Comparison of ENCODE assay signal across 8 mouse cellular contexts in genomic region chr16:28445800-28446333, GRCm38 (mm10).
DNase-seq lines count a peak whose midpoint lies in the region; ATAC-seq lines count a peak whose summit lies in the region.
"Had no signal": no experiment of that assay in that cellular context is flagged by ENCODE, and none has a peak within 500 bp of the region (broad histone marks: within the 10 kb centered on the region; RNA-seq: fewer than 3 reads in every experiment).

No protein-coding gene starts in this region.

- ATAC-seq in megakaryocyte, adult 5-6 weeks (ENCODE audit: poor library complexity, severe bottlenecking) = no peak
- peak; percentile 43 for ATAC-seq in hindbrain, embryonic 11.5 days (ENCODE audit: low FRiP score)
- ATAC-seq in liver, embryonic 16.5 days (ENCODE audit: low read depth) = no peak
- no peak for ATAC-seq in stomach, embryonic 16.5 days (ENCODE audit: insufficient read depth, low FRiP score)

- peak; percentile 54 for DNase-seq in embryonic facial prominence, embryonic 10.5 days (ENCODE audit: low spot score)
- DNase-seq in hindbrain, embryonic 11.5 days (ENCODE audit: low spot score) = peak; percentile 62
- no peak for DNase-seq in spleen, postnatal 10 days (ENCODE audit: low spot score in 2 of 2)

- H3K4me1 ChIP-seq in megakaryocyte, embryonic 14.5 days = peaks cover 15% of the 10 kb centered on the region; the same call in 1 of the 2 replicates
- H3K4me1 ChIP-seq in embryonic facial prominence, embryonic 10.5 days = peaks cover 27% of the 10 kb centered on the region
- H3K4me1 ChIP-seq in hindbrain, embryonic 11.5 days (replicated peaks; ENCODE audit: control insufficient read depth, insufficient read depth, low read length) = no peaks in the 10 kb centered on the region
- H3K4me1 ChIP-seq in liver, embryonic 16.5 days (ENCODE audit: control insufficient read depth, low read depth, low read length) = no peaks in the 10 kb centered on the region; the same call in 1 of the 2 replicates
- H3K4me1 ChIP-seq in stomach, embryonic 16.5 days (ENCODE audit: control insufficient read depth, insufficient read depth, low read length) = no peaks in the 10 kb centered on the region

- peaks cover 7% of the 10 kb centered on the region; the same call in 1 of the 2 replicates for H3K9me3 ChIP-seq in megakaryocyte, embryonic 14.5 days
- no peaks in the 10 kb centered on the region for H3K9me3 ChIP-seq in embryonic facial prominence, embryonic 10.5 days
- H3K9me3 ChIP-seq in hindbrain, embryonic 11.5 days (ENCODE audit: control insufficient read depth, low read length) = no peaks in the 10 kb centered on the region
- no peaks in the 10 kb centered on the region for H3K9me3 ChIP-seq in liver, embryonic 16.5 days (replicated peaks; ENCODE audit: control insufficient read depth, low read length)
- no peaks in the 10 kb centered on the region for H3K9me3 ChIP-seq in stomach, embryonic 16.5 days (replicated peaks; ENCODE audit: control insufficient read depth, low read length)

- peak overlapping the region; percentile 63 for H3K27ac ChIP-seq in embryonic facial prominence, embryonic 10.5 days (replicated peaks)
- H3K27ac ChIP-seq in hindbrain, embryonic 11.5 days (ENCODE audit: low read depth, low read length) = peak overlapping the region; percentile 24; the same call in 1 of the 2 replicates
- H3K27ac ChIP-seq in liver, embryonic 16.5 days (ENCODE audit: low read length) = no peak overlapping the region
- H3K27ac ChIP-seq in stomach, embryonic 16.5 days (ENCODE audit: low read length) = no peak overlapping the region

- peak overlapping the region; percentile 98 for H3K4me2 ChIP-seq in hindbrain, embryonic 11.5 days (replicated peaks; ENCODE audit: low read depth, low read length)
- H3K4me2 ChIP-seq in liver, embryonic 16.5 days (ENCODE audit: low read depth, low read length) = peak overlapping the region; percentile 53
- H3K4me2 ChIP-seq in stomach, embryonic 16.5 days (ENCODE audit: low read depth, low read length) = peak overlapping the region; percentile 98

- WGBS in embryonic facial prominence, embryonic 10.5 days = under 1% methylated on average over 42 of the region's 42 CpGs
- WGBS in hindbrain, embryonic 11.5 days = under 1% methylated on average over 30 of the region's 42 CpGs
- WGBS in liver, embryonic 16.5 days (ENCODE audit: insufficient replicate concordance) = under 1% methylated on average over 41 of the region's 42 CpGs
- under 1% methylated on average over 41 of the region's 42 CpGs for WGBS in stomach, embryonic 16.5 days

- no peaks in the 10 kb centered on the region for H3K36me3 ChIP-seq in megakaryocyte, embryonic 14.5 days (replicated peaks; ENCODE audit: low read length)
- H3K36me3 ChIP-seq in embryonic facial prominence, embryonic 10.5 days (replicated peaks) = no peaks in the 10 kb centered on the region
- H3K36me3 ChIP-seq in hindbrain, embryonic 11.5 days (ENCODE audit: control insufficient read depth, insufficient read depth, low read length) = no peaks in the 10 kb centered on the region
- H3K36me3 ChIP-seq in liver, embryonic 16.5 days (ENCODE audit: control insufficient read depth, insufficient read depth) = no peaks in the 10 kb centered on the region
- H3K36me3 ChIP-seq in stomach, embryonic 16.5 days (ENCODE audit: control insufficient read depth, insufficient read depth, low read length) = no peaks in the 10 kb centered on the region

- H3K27me3 ChIP-seq in megakaryocyte, embryonic 14.5 days (replicated peaks) = peaks cover 48% of the 10 kb centered on the region
- H3K27me3 ChIP-seq in embryonic facial prominence, embryonic 10.5 days (replicated peaks; ENCODE audit: low read depth, poor library complexity, severe bottlenecking) = peaks cover 77% of the 10 kb centered on the region
- peaks cover 18% of the 10 kb centered on the region for H3K27me3 ChIP-seq in hindbrain, embryonic 11.5 days (ENCODE audit: control insufficient read depth, insufficient read depth, low read length)
- H3K27me3 ChIP-seq in liver, embryonic 16.5 days (ENCODE audit: control insufficient read depth, insufficient read depth, low read depth, low read length) = peaks cover 40% of the 10 kb centered on the region
- peaks cover 21% of the 10 kb centered on the region for H3K27me3 ChIP-seq in stomach, embryonic 16.5 days (ENCODE audit: control insufficient read depth, insufficient read depth, low read length)

- H3K4me3 ChIP-seq in megakaryocyte, embryonic 14.5 days (replicated peaks) = peak overlapping the region; percentile 50
- peak overlapping the region; percentile 78 for H3K4me3 ChIP-seq in embryonic facial prominence, embryonic 10.5 days
- H3K4me3 ChIP-seq in hindbrain, embryonic 11.5 days (ENCODE audit: low read depth, low read length) = peak overlapping the region; percentile 70
- peak overlapping the region; percentile 42 for H3K4me3 ChIP-seq in liver, embryonic 16.5 days (ENCODE audit: low read depth, low read length)
- H3K4me3 ChIP-seq in stomach, embryonic 16.5 days (replicated peaks; ENCODE audit: low read length) = peak overlapping the region; percentile 67
- H3K4me3 ChIP-seq: erythroblast, embryonic 14.5 days had no signal

- H3K9ac ChIP-seq in hindbrain, embryonic 11.5 days (ENCODE audit: low read depth, low read length) = peak overlapping the region; percentile 65
- H3K9ac ChIP-seq in liver, embryonic 16.5 days (ENCODE audit: low read depth, low read length) = no peak overlapping the region
- peak overlapping the region; percentile 73 for H3K9ac ChIP-seq in stomach, embryonic 16.5 days (ENCODE audit: low read length)

Comparison
In these comparisons a context has a peak if more than half of its experiments do, and no peak if none do; other contexts are left out.
1. DNase-seq: peak in embryonic facial prominence, embryonic 10.5 days (single experiment) and hindbrain, embryonic 11.5 days (single experiment); none in spleen, postnatal 10 days (0 of 2).
2. H3K27ac ChIP-seq: peak in embryonic facial prominence, embryonic 10.5 days (single experiment) and hindbrain, embryonic 11.5 days (single experiment); none in liver, embryonic 16.5 days (single experiment) and stomach, embryonic 16.5 days (single experiment).
3. Peak in every context shown above with its lines, with median percentiles within 50 percentile points of each other: H3K4me3 ChIP-seq and H3K4me2 ChIP-seq.